Mouse (Mus musculus) midbrain, embryonic 11.5 days (tissue): ENCODE measurements around the gene Krt81. TPM values are rescaled to one million over a fixed set of nuclear protein-coding genes. Genes with fewer than 3 reads are reported as not detected.

Experiments used
- ATAC-seq: fragments of 200-750 bp; cut with Nextera tagmentation; 2 replicates; pipeline ENCODE4 v1.8.0; 2017; ENCODE audit warnings: moderate TSS enrichment, moderate library complexity; ENCODE audit not compliant: low FRiP score
- DNase-seq: peaks from one replicate; pipeline ENCODE4 v3.0.0; 2015; ENCODE audit warnings: low spot score; ENCODE audit errors: missing footprints
- H3K27ac ChIP-seq: fragments of 300-500 bp; sonication (generic); 2 replicates; pipeline ENCODE4 v1.5.1; 2014; ENCODE audit warnings: low read depth, low read length
- H3K27me3 ChIP-seq: fragments of 300-500 bp; sonication (generic); 2 replicates; pipeline ENCODE4 v1.6.1; 2014; ENCODE audit warnings: mild to moderate bottlenecking, low read length, moderate library complexity, mixed read lengths; ENCODE audit not compliant: control insufficient read depth, insufficient read depth
- H3K36me3 ChIP-seq: fragments of 300-500 bp; sonication (generic); 2 replicates; pipeline ENCODE4 v1.6.1; 2014; ENCODE audit warnings: mild to moderate bottlenecking, low read length, moderate library complexity, mixed read lengths; ENCODE audit not compliant: control insufficient read depth, insufficient read depth
- H3K4me1 ChIP-seq: fragments of 300-500 bp; sonication (generic); 2 replicates; pipeline ENCODE4 v1.6.1; 2014; ENCODE audit warnings: low read length; ENCODE audit not compliant: control insufficient read depth, insufficient read depth
- H3K4me2 ChIP-seq: fragments of 300-500 bp; sonication (generic); 2 replicates; pipeline ENCODE4 v1.6.1; 2014; ENCODE audit warnings: mild to moderate bottlenecking, moderate library complexity
- H3K4me3 ChIP-seq: fragments of 300-500 bp; sonication (generic); 2 replicates; pipeline ENCODE4 v1.5.1; 2014; ENCODE audit warnings: low read depth, low read length
- H3K9ac ChIP-seq: fragments of 300-500 bp; sonication (generic); 2 replicates; pipeline ENCODE4 v1.6.1; 2014; ENCODE audit warnings: low read length
- H3K9me3 ChIP-seq: fragments of 300-500 bp; sonication (generic); 2 replicates; pipeline ENCODE4 v1.6.1; 2016; ENCODE audit warnings: low read length; ENCODE audit not compliant: control insufficient read depth
- WGBS: fragments of 180-500 bp; shearing (Covaris S2); extraction: QIAGEN DNeasy Blood & Tissue Kit; methylation state at CpG from one replicate; pipeline ENCODE4 v1.1.7; 2014; 5-methylcytosine and 5-hydroxymethylcytosine counted together
- polyA plus RNA-seq: library from polyadenylated mRNA; unstranded; fragments of >200 nt; fragmentation: Nextera tagmentation; extraction: Ambion mirVana; gene quantifications from 2 replicates; pipeline ENCODE4 v1.2.1, GENCODE M21; 2014

Gene Krt81
- polyA plus RNA-seq = not detected in 2 replicates

- 84% methylated on average over 13 of the region's 13 CpGs for WGBS
- Histone ChIP-seq H3K4me2 (no peak within 1 kb of the TSS), H3K9me3 (no peaks in the 10 kb centered on the region), H3K9ac (no peak within 1 kb of the TSS), H3K4me3 (no peak within 1 kb of the TSS), H3K4me1 (no peaks in the 10 kb centered on the region), H3K27me3 (no peaks in the 10 kb centered on the region), H3K36me3 (no peaks in the 10 kb centered on the region), H3K27ac (no peak within 1 kb of the TSS)
- DNase-seq (peak; percentile 23), ATAC-seq (no peak)
Measured at GRCm38 (mm10) chr15:101463651-101464050, at the start of gene Krt81. TSS of gene Krt81 (minus strand) at chr15:101463751.

- Histone ChIP-seq H3K4me3 (no peak overlapping the region), H3K27me3 (no peaks in the 10 kb centered on the region), H3K4me2 (no peak overlapping the region), H3K9ac (no peak overlapping the region), H3K36me3 (no peaks in the 10 kb centered on the region), H3K4me1 (no peaks in the 10 kb centered on the region), H3K9me3 (no peaks in the 10 kb centered on the region), H3K27ac (no peak overlapping the region)
- WGBS = 82% methylated on average over 9 of the region's 9 CpGs
- DNase-seq (no peak), ATAC-seq (no peak)
Measured at GRCm38 (mm10) chr15:101508247-101508646, 44.7 kb upstream of the Krt81 start.

GRCm38 (mm10) chr15:101506896-101507758 lies 43.6 kb upstream of the Krt81 start:
- H3K27me3 ChIP-seq = no peaks in the 10 kb centered on the region
- H3K9me3 ChIP-seq = no peaks in the 10 kb centered on the region
- DNase-seq (peak; percentile 37), ATAC-seq (no peak)
- no peak overlapping the region for H3K4me2 ChIP-seq
- no peaks in the 10 kb centered on the region for H3K36me3 ChIP-seq
- H3K27ac ChIP-seq = no peak overlapping the region
- no peak overlapping the region for H3K4me3 ChIP-seq
- no peaks in the 10 kb centered on the region for H3K4me1 ChIP-seq
- H3K9ac ChIP-seq = no peak overlapping the region
- WGBS = 60% methylated on average over 14 of the region's 14 CpGs

- no peaks in the 10 kb centered on the region for H3K9me3 ChIP-seq
- no peaks in the 10 kb centered on the region for H3K27me3 ChIP-seq
- no peak overlapping the region for H3K27ac ChIP-seq
- no peak overlapping the region for H3K9ac ChIP-seq
- H3K36me3 ChIP-seq = no peaks in the 10 kb centered on the region
- ATAC-seq = no peak
- peak; percentile 85 for DNase-seq
- 77% methylated on average over 2 of the region's 2 CpGs for WGBS
- no peaks in the 10 kb centered on the region for H3K4me1 ChIP-seq
- H3K4me2 ChIP-seq = no peak overlapping the region
- H3K4me3 ChIP-seq = no peak overlapping the region
Measured at GRCm38 (mm10) chr15:101497181-101497580, 33.6 kb upstream of the Krt81 start.

- 89% methylated on average over 8 of the region's 8 CpGs for WGBS
Measured at GRCm38 (mm10) chr15:101495266-101495665, 31.7 kb upstream of the Krt81 start.

DNA sequence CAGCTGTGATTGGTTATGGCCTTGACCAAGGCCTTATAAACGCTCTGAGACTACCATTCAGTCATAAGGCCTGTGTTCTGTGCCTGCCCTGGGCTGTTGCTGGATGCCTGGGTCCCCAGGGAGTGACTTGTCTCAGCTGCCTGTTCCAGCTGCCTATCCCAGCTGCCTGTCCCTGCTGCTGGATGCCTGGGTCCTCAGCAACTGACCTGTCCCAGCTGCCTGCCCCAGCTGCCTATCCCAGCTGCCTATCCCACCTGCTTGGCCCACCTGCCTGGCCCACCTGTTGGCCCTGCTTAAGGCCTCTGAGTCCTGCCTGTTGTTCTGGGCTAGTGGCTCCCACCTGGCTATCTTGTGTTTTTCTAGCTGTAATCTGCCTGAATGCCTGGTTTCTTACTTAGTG lies 30.7 kb upstream of the Krt81 start:
- no peak overlapping the region for H3K4me2 ChIP-seq
- H3K27me3 ChIP-seq = no peaks in the 10 kb centered on the region
- H3K36me3 ChIP-seq = no peaks in the 10 kb centered on the region
- DNase-seq (peak; percentile 21), ATAC-seq (no peak)
- H3K4me3 ChIP-seq = no peak overlapping the region
- no peaks in the 10 kb centered on the region for H3K4me1 ChIP-seq
- WGBS = 58% methylated on average over 1 of the region's 1 CpGs
- no peak overlapping the region for H3K27ac ChIP-seq
- H3K9ac ChIP-seq = no peak overlapping the region
- H3K9me3 ChIP-seq = no peaks in the 10 kb centered on the region

More at GRCm38 (mm10) chr15:101495266-101495665, 31.7 kb upstream of the Krt81 start:
- no peak overlapping the region for H3K9ac ChIP-seq
- H3K27me3 ChIP-seq = no peaks in the 10 kb centered on the region
- ATAC-seq = no peak
- no peaks in the 10 kb centered on the region for H3K4me1 ChIP-seq
- H3K4me2 ChIP-seq = no peak overlapping the region
- H3K36me3 ChIP-seq = no peaks in the 10 kb centered on the region
- H3K27ac ChIP-seq = no peak overlapping the region
- H3K9me3 ChIP-seq = no peaks in the 10 kb centered on the region
- peak; percentile 44 for DNase-seq
- no peak overlapping the region for H3K4me3 ChIP-seq

- no peaks in the 10 kb centered on the region for H3K36me3 ChIP-seq
- H3K4me2 ChIP-seq = no peak overlapping the region
- H3K4me3 ChIP-seq = no peak overlapping the region
- H3K9ac ChIP-seq = no peak overlapping the region
- H3K27ac ChIP-seq = no peak overlapping the region
- WGBS = 94% methylated on average over 6 of the region's 6 CpGs
- DNase-seq (peak; percentile 21), ATAC-seq (no peak)
- no peaks in the 10 kb centered on the region for H3K27me3 ChIP-seq
- no peaks in the 10 kb centered on the region for H3K4me1 ChIP-seq
- H3K9me3 ChIP-seq = no peaks in the 10 kb centered on the region
Measured at GRCm38 (mm10) chr15:101493713-101494112, 30.2 kb upstream of the Krt81 start.

- ATAC-seq (no peak), DNase-seq (peak; percentile 77)
- no peak overlapping the region for H3K4me3 ChIP-seq
- no peaks in the 10 kb centered on the region for H3K9me3 ChIP-seq
- H3K36me3 ChIP-seq = no peaks in the 10 kb centered on the region
- no peaks in the 10 kb centered on the region for H3K4me1 ChIP-seq
- H3K27me3 ChIP-seq = no peaks in the 10 kb centered on the region
- WGBS = 84% methylated on average over 8 of the region's 8 CpGs
- no peak overlapping the region for H3K9ac ChIP-seq
- no peak overlapping the region for H3K27ac ChIP-seq
- no peak overlapping the region for H3K4me2 ChIP-seq
Measured at GRCm38 (mm10) chr15:101492718-101493117, 29.2 kb upstream of the Krt81 start.

GRCm38 (mm10) chr15:101491431-101491830 lies 27.9 kb upstream of the Krt81 start, which contains the start of gene Krt83:
TSS of gene Krt83 (minus strand) at chr15:101491512.
- ATAC-seq = no peak
- 59% methylated on average over 6 of the region's 6 CpGs for WGBS
- no peak within 1 kb of the TSS for H3K9ac ChIP-seq
- H3K27me3 ChIP-seq = no peaks in the 10 kb centered on the region
- H3K4me1 ChIP-seq = no peaks in the 10 kb centered on the region
- no peak within 1 kb of the TSS for H3K27ac ChIP-seq
- peak; percentile 56 for DNase-seq
- no peak within 1 kb of the TSS for H3K4me3 ChIP-seq
- H3K4me2 ChIP-seq = no peak within 1 kb of the TSS
- no peaks in the 10 kb centered on the region for H3K9me3 ChIP-seq
- no peaks in the 10 kb centered on the region for H3K36me3 ChIP-seq
